ENCODE assay signal across 24 mouse cellular contexts in genomic region chr17:71683281-71683680, GRCm38 (mm10). TPM values are rescaled to one million over a fixed set of nuclear protein-coding genes. Genes with fewer than 3 reads are reported as not detected.
A peak's percentile ranks its signal among the peaks of the same experiment; 100 is the strongest.
DNase-seq lines count a peak whose midpoint lies in the region; ATAC-seq and TF ChIP-seq lines count a peak whose summit lies in the region.
"Had no signal": no experiment of that assay in that cellular context is flagged by ENCODE, and none has a peak within 500 bp of the region (broad histone marks: within the 10 kb centered on the region; RNA-seq: fewer than 3 reads in every experiment).

No protein-coding gene starts in this region.

- no peak for ATAC-seq in embryonic facial prominence, embryonic 15.5 days (ENCODE audit: insufficient number of reproducible peaks, low FRiP score, low TSS enrichment, low read depth)
- no peak for ATAC-seq in liver, postnatal 0 days
- ATAC-seq in stomach, postnatal 0 days (ENCODE audit: low FRiP score, low TSS enrichment): no peak
- ATAC-seq: activated CD4-positive, CD25-positive, alpha-beta regulatory T cell, adult 4 months; CD4-positive, CD25-positive, alpha-beta regulatory T cell, adult 4 months had no signal

- no peaks in the 10 kb centered on the region for H3K9me3 ChIP-seq in embryonic facial prominence, embryonic 15.5 days (replicated peaks)
- no peaks in the 10 kb centered on the region for H3K9me3 ChIP-seq in embryonic facial prominence, embryonic 10.5 days
- no peaks in the 10 kb centered on the region for H3K9me3 ChIP-seq in liver, postnatal 0 days (ENCODE audit: low read length)
- H3K9me3 ChIP-seq in CH12.LX (replicated peaks; ENCODE audit: low read length): no peaks in the 10 kb centered on the region
- no peaks in the 10 kb centered on the region for H3K9me3 ChIP-seq in stomach, postnatal 0 days (ENCODE audit: control insufficient read depth, low read length)

- H3K4me1 ChIP-seq in embryonic facial prominence, embryonic 15.5 days: 0 out of 2 replicates have a peak, but pooled peaks cover 5% of the 10 kb centered on the region
- H3K4me1 ChIP-seq in embryonic facial prominence, embryonic 10.5 days: peaks cover 16% of the 10 kb centered on the region; the same call in 1 of the 2 replicates
- peaks cover 12% of the 10 kb centered on the region for H3K4me1 ChIP-seq in liver, adult 2 months (ENCODE audit: control insufficient read depth, insufficient read depth, low read length)
- no peaks in the 10 kb centered on the region for H3K4me1 ChIP-seq in liver, postnatal 0 days (ENCODE audit: insufficient read depth)
- H3K4me1 ChIP-seq in CH12.LX (ENCODE audit: control insufficient read depth in 1 of 2, insufficient read depth in 2 of 2): peaks cover 25 to 76% of the 10 kb centered on the region in 2 experiments
- no peaks in the 10 kb centered on the region for H3K4me1 ChIP-seq in stomach, postnatal 0 days (replicated peaks; ENCODE audit: control insufficient read depth, insufficient read depth)

- TF ChIP-seq RAD21 in CH12.LX (IDR thresholded peaks at IDR 0.05; ENCODE audit: low read depth, low read length): no peak

- DNase-seq in embryonic facial prominence, embryonic 10.5 days (ENCODE audit: low spot score): no peak
- DNase-seq in liver, adult 2 months (ENCODE audit: extremely low read depth, low read depth, low spot score): peak; percentile 95
- DNase-seq in liver, postnatal 0 days: no peak
- no peak for DNase-seq in CH12.LX (ENCODE audit: extremely low read depth)
- no peak for DNase-seq in stomach, postnatal 0 days (ENCODE audit: low spot score)
- DNase-seq in thymus, postnatal 36 days: no peak
- no peak for DNase-seq in layer of hippocampus, adult 2 months (ENCODE audit: low spot score in 2 of 2)
- DNase-seq: adrenal gland, adult 2 months; adrenal gland, adult 8-10 months; adrenal gland, postnatal 10 days; adrenal gland, postnatal 14 days; adrenal gland, postnatal 25 days; adrenal gland, postnatal 36 days; B cell, adult 2 months; cerebellum, adult 11 months; cerebellum, adult 11-12 months; cerebellum, adult 18-20 months had no signal

- in situ Hi-C loops in CH12.LX (cut with MboI; ENCODE audit: low pct_ligation_motif_present, low pct_unique_long_range_greater_than_20kb, low sequenced_read_pairs): no loop called here

- no peak overlapping the region for H3K9ac ChIP-seq in embryonic facial prominence, embryonic 15.5 days
- no peak overlapping the region for H3K9ac ChIP-seq in liver, adult 2 months (ENCODE audit: low read depth, low read length)
- no peak overlapping the region for H3K9ac ChIP-seq in liver, postnatal 0 days (replicated peaks)
- no peak overlapping the region for H3K9ac ChIP-seq in CH12.LX (ENCODE audit: insufficient read depth, low read depth)
- H3K9ac ChIP-seq in stomach, postnatal 0 days (ENCODE audit: low read length): no peak overlapping the region

- no peaks in the 10 kb centered on the region for H3K79me2 ChIP-seq in liver, adult 2 months (ENCODE audit: control insufficient read depth, insufficient read depth, low read length)
- H3K79me2 ChIP-seq in CH12.LX (replicated peaks; ENCODE audit: control insufficient read depth, extremely low read depth, insufficient read depth, poor library complexity, severe bottlenecking): no peaks in the 10 kb centered on the region

- H3K4me3 ChIP-seq in embryonic facial prominence, embryonic 15.5 days (replicated peaks): no peak overlapping the region
- no peak overlapping the region for H3K4me3 ChIP-seq in embryonic facial prominence, embryonic 10.5 days
- no peak overlapping the region for H3K4me3 ChIP-seq in liver, adult 2 months (ENCODE audit: insufficient read depth, low read depth, low read length)
- H3K4me3 ChIP-seq in liver, postnatal 0 days (ENCODE audit: low read depth, low read length): no peak overlapping the region
- no peak overlapping the region for H3K4me3 ChIP-seq in CH12.LX (replicated peaks in 1 of 3; ENCODE audit: low read depth in 2 of 3, low read length in 2 of 3, poor library complexity in 1 of 3)
- no peak overlapping the region for H3K4me3 ChIP-seq in stomach, postnatal 0 days (ENCODE audit: low read depth, low read length)
- no peak overlapping the region for H3K4me3 ChIP-seq in layer of hippocampus, adult 2 months

- dilution Hi-C loops in CH12.LX (cut with MboI; ENCODE audit: extremely low pct_ligation_motif_present, extremely low pct_unique_long_range_greater_than_20kb, low sequenced_read_pairs): no loop called here

- TF ChIP-seq EP300 in liver, postnatal 0 days (IDR thresholded peaks at IDR 0.05; ENCODE audit: low read depth): no peak
- TF ChIP-seq EP300 in CH12.LX (IDR thresholded peaks at IDR 0.05; ENCODE audit: low read length): no peak
- no peak for TF ChIP-seq EP300 in stomach, postnatal 0 days (optimal IDR thresholded peaks at IDR 0.05)

- 0 out of 2 replicates have a peak overlapping the region, but pooled peaks have one; percentile 45 for H3K27ac ChIP-seq in embryonic facial prominence, embryonic 15.5 days (replicated peaks)
- H3K27ac ChIP-seq in embryonic facial prominence, embryonic 10.5 days (replicated peaks): no peak overlapping the region
- H3K27ac ChIP-seq in liver, adult 2 months (replicated peaks; ENCODE audit: insufficient read depth, low read depth, low read length): peak overlapping the region; percentile 38
- H3K27ac ChIP-seq in liver, postnatal 0 days (ENCODE audit: low read depth): no peak overlapping the region
- peak overlapping the region; percentile 90; the same call in 1 of the 2 replicates for H3K27ac ChIP-seq in CH12.LX (ENCODE audit: insufficient read depth, low read depth)
- H3K27ac ChIP-seq in stomach, postnatal 0 days (replicated peaks): peak overlapping the region; percentile 46; the same call in 1 of the 2 replicates
- no peak overlapping the region for H3K27ac ChIP-seq in layer of hippocampus, adult 2 months

- H3K4me2 ChIP-seq in embryonic facial prominence, embryonic 15.5 days (replicated peaks): no peak overlapping the region
- H3K4me2 ChIP-seq in liver, postnatal 0 days (ENCODE audit: low read depth, low read length): no peak overlapping the region
- no peak overlapping the region for H3K4me2 ChIP-seq in CH12.LX (ENCODE audit: insufficient read depth, low read depth, poor library complexity, severe bottlenecking)
- H3K4me2 ChIP-seq in stomach, postnatal 0 days (replicated peaks; ENCODE audit: low read depth): no peak overlapping the region

- WGBS in embryonic facial prominence, embryonic 15.5 days: 87% methylated on average over 6 of the region's 6 CpGs
- WGBS in embryonic facial prominence, embryonic 10.5 days: 91% methylated on average over 6 of the region's 6 CpGs
- WGBS in liver, adult 2 months: 30% methylated on average over 6 of the region's 6 CpGs
- 79% methylated on average over 6 of the region's 6 CpGs for WGBS in liver, postnatal 0 days (ENCODE audit: insufficient replicate concordance)
- WGBS in stomach, postnatal 0 days: 83% methylated on average over 6 of the region's 6 CpGs

- H3K27me3 ChIP-seq in embryonic facial prominence, embryonic 15.5 days: no peaks in the 10 kb centered on the region
- H3K27me3 ChIP-seq in embryonic facial prominence, embryonic 10.5 days (replicated peaks; ENCODE audit: low read depth, poor library complexity, severe bottlenecking): no peaks in the 10 kb centered on the region
- H3K27me3 ChIP-seq in liver, adult 2 months (ENCODE audit: control insufficient read depth, insufficient read depth, low read length): no peaks in the 10 kb centered on the region
- H3K27me3 ChIP-seq in liver, postnatal 0 days (ENCODE audit: insufficient read depth, low read length): no peaks in the 10 kb centered on the region
- no peaks in the 10 kb centered on the region for H3K27me3 ChIP-seq in CH12.LX (replicated peaks)
- no peaks in the 10 kb centered on the region for H3K27me3 ChIP-seq in stomach, postnatal 0 days (ENCODE audit: control insufficient read depth, insufficient read depth, low read length)
- H3K27me3 ChIP-seq: Patski had no signal

- H3K36me3 ChIP-seq in embryonic facial prominence, embryonic 15.5 days: no peaks in the 10 kb centered on the region
- H3K36me3 ChIP-seq in embryonic facial prominence, embryonic 10.5 days (replicated peaks): no peaks in the 10 kb centered on the region
- no peaks in the 10 kb centered on the region for H3K36me3 ChIP-seq in liver, adult 2 months (ENCODE audit: control insufficient read depth, insufficient read depth, low read length)
- no peaks in the 10 kb centered on the region for H3K36me3 ChIP-seq in liver, postnatal 0 days (replicated peaks; ENCODE audit: insufficient read depth, low read length)
- H3K36me3 ChIP-seq in CH12.LX (replicated peaks in 1 of 2; ENCODE audit: control insufficient read depth in 1 of 2, insufficient read depth in 1 of 2, low read length in 1 of 2): no peaks in the 10 kb centered on the region
- H3K36me3 ChIP-seq in stomach, postnatal 0 days (ENCODE audit: control insufficient read depth, insufficient read depth, low read length): no peaks in the 10 kb centered on the region
- H3K36me3 ChIP-seq: G1E had no signal

- TF ChIP-seq POLR2A in liver, adult 2 months (IDR thresholded peaks at IDR 0.05; ENCODE audit: extremely low read depth, insufficient read depth, low read length): no peak
- TF ChIP-seq POLR2A in CH12.LX (IDR thresholded peaks at IDR 0.05; ENCODE audit: low read depth, low read length): no peak

- TF ChIP-seq CTCF in liver, adult 2 months (IDR thresholded peaks at IDR 0.05; ENCODE audit: low read depth, low read length): no peak
- no peak for TF ChIP-seq CTCF in liver, postnatal 0 days (IDR thresholded peaks at IDR 0.05; ENCODE audit: low read depth)
- TF ChIP-seq CTCF in CH12.LX (conservative IDR thresholded peaks at IDR 0.05 in 1 of 2, IDR thresholded peaks at IDR 0.05 in 1 of 2; ENCODE audit: low read depth in 2 of 2, low read length in 2 of 2): no peak
- TF ChIP-seq CTCF in stomach, postnatal 0 days (IDR thresholded peaks at IDR 0.05; ENCODE audit: low read depth): no peak
- TF ChIP-seq CTCF in layer of hippocampus, adult 2 months (conservative IDR thresholded peaks at IDR 0.05): no peak

TF ChIP-seq in CH12.LX, 34 proteins besides CTCF, POLR2A, EP300 and RAD21 (continues in another document):
- TF ChIP-seq ZKSCAN1 (IDR thresholded peaks at IDR 0.05; ENCODE audit: borderline replicate concordance, low read depth, low read length): no peak
- no peak for TF ChIP-seq JUND (conservative IDR thresholded peaks at IDR 0.05; ENCODE audit: low read depth, low read length)
- TF ChIP-seq NELFE (IDR thresholded peaks at IDR 0.05; ENCODE audit: low read depth, low read length): no peak

RNA-seq across cellular contexts. Expression of gene Togaram2, which starts 10.2 kb away (rescaled TPM):
- 3.1 and 5.3 TPM in 2 replicates for polyA plus RNA-seq in embryonic facial prominence, embryonic 15.5 days (2015; fragmentation: Nextera tagmentation; extraction: Ambion mirVana)
- 0.05 TPM in 1 of 2 replicates, not detected in the other for polyA plus RNA-seq in embryonic facial prominence, embryonic 10.5 days (2016; fragmentation: Nextera tagmentation; extraction: Ambion mirVana)
- not detected in 2 replicates for total RNA-seq in liver, adult 2 months (2014; rRNA removed)
- not detected in 2 replicates for polyA plus RNA-seq in liver, adult 2 months (2012; rRNA removed)
- 0.04 TPM in 1 of 2 replicates, not detected in the other for polyA plus RNA-seq in liver, postnatal 0 days (2015; fragmentation: Nextera tagmentation; extraction: Ambion mirVana)
- total RNA-seq in CH12.LX (2012; rRNA removed) (0.71 and 0.76 TPM in 2 replicates), CH12.LX (2014; rRNA removed) (2.6 and 3.2 TPM in 2 replicates)
- 17.6 and 19.6 TPM in 2 replicates for polyA plus RNA-seq in CH12.LX (2012; ENCODE audit: insufficient read length, low read depth)
- polyA plus RNA-seq in stomach, postnatal 0 days (2015; fragmentation: Nextera tagmentation; extraction: Ambion mirVana): 0.55 and 0.68 TPM in 2 replicates
- total RNA-seq in layer of hippocampus, adult 2 months (2021): 1 to 10 TPM; 1.2 to 1.3 TPM
- total RNA-seq: adrenal gland, postnatal 14 days; adrenal gland, postnatal 36 days; MEL had no signal
- polyA plus RNA-seq: activated CD4-positive, CD25-positive, alpha-beta regulatory T cell, adult 4 months; adrenal gland, adult 2 months; C2C12; CD4-positive, CD25-positive, alpha-beta regulatory T cell, adult 4 months; G1E had no signal

Comparison
In these comparisons a context has a peak if more than half of its experiments do, and no peak if none do; other contexts are left out.
1. H3K27ac ChIP-seq: peak in embryonic facial prominence, embryonic 15.5 days (single experiment), liver, adult 2 months (single experiment), CH12.LX (single experiment) and stomach, postnatal 0 days (single experiment); none in embryonic facial prominence, embryonic 10.5 days (single experiment), liver, postnatal 0 days (single experiment) and layer of hippocampus, adult 2 months (single experiment).